Mouse (Mus musculus) thymus, postnatal 10 days (tissue): Measurements from ENCODE around the gene Aurkaip1.
A peak's percentile ranks its signal among the peaks of the same experiment; 100 is the strongest.

Experiments
- DNase-seq, 2 experiments: peaks; one replicate each; pipeline ENCODE4 v3.0.0; 2021; ENCODE audit warnings: low spot score in 2 of 2

The Aurkaip1 gene

DNA sequence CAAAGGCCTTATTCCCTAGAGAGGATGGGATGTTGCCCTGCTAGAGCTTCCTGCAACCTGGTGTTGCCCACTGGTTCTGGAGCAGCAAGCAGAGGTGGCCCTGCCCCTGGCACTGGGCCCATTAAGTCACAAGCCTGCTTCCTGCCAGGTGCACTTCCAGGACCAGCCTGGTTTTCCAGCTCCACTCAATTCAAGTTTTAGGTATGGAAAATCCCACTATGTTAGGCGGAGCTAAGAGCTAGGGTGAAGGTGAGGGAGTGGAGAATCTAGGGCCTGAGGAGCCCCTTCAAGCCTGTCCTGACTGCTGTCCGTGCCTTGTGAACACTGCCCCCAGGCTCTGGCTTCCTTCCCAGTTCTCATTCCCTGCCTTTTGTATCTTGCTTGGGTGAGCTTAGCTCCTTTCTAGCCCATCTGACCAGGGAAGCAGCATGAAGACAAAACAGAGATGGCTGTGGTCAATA, 20.9 kb downstream of the Aurkaip1 start:
- no peak for DNase-seq

DNA sequence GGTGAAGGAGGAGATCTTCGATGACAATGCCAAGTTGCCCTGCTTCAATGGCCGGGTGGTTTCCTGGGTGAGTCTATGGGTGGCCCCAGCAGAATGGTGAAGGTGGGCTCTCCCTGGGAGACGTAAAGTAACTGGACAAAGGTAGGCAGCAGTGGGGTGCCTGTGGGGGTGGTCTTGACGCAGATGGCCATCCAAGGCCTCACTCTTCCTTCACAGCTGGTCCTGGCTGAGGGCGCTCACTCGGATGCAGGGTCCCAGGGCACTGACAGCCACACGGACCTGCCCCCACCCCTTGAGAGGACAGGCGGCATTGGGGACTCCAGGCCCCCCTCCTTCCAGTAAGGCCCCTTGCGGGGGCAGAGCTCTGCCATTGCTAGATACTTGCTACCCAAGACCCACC, 22.3 kb downstream of the Aurkaip1 start:
- no peak for DNase-seq

DNA sequence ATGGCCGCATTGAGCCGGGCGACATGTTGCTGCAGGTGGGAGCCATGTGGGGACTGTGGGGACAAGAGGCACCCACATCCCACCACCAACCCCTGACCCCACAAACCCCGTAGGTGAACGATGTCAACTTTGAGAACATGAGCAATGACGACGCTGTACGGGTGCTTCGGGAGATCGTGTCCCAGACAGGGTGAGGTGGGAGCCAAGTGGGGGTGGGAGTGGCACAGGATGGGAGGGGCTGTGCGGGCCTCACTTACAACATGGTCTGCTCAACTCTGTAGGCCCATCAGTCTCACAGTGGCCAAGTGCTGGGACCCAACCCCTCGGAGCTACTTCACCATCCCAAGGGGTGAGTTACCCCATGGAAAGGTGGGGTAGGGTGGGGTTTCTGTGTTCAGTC, 23.9 kb downstream of the Aurkaip1 start:
- DNase-seq, result no peak

DNA sequence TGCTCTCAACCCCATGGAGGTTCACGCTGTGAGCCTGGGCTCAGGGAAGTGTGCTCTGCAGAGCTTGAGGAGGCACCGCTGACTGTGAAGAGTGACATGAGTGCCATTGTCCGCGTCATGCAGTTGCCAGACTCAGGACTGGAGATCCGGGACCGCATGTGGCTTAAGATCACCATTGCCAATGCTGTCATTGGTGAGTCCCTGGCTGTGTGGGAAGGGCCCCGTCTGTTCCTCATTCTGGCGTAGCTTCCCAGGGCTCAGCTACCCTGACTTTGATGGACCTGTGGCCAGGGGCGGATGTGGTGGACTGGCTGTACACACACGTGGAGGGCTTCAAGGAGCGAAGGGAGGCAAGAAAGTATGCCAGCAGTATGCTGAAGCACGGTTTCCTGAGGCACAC, 25.0 kb downstream of the Aurkaip1 start:
- DNase-seq, result no peak

DNA sequence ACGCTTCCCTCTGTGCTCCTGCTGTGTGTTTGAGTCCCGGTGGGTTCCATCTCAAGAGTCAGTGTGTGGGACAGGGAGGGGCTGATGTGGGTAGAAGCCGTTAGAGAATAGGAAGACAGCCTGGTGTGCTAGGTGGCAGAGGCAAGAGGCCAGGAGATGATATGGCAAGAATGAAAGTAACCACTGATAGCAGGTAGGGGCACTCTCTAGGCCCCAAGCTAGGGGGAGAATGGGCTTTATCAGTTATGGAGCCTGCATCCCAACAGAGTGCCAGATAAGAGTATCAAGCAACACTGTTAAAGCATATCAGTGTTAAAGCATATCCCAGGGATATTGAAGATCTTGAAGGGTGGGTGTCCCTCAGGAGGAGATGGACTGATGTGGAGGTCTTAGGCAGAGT, 25.8 kb downstream of the Aurkaip1 start:
- no peak for DNase-seq

DNA sequence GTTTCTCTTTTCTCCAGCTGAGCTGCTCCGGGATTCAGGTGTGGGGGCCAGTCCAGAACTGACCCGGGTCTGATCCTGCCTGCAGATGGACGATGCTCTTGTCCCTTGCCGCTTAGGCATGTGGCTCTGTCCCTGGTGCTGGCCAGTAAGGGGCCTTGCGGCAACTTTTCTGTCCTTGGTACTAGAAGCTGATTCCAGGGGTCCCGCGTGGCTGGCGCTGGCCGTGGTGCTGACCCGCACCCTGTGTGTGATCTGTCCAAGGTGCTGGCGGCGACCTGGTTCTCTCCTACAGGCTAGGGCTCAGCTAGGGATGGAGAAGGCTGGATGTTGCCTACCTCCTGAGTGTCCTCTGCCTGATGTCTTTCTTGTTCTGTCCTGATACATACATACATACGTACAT, 28.2 kb downstream of the Aurkaip1 start:
- peak in 1 of 2 experiments; percentile 43 for DNase-seq

DNA sequence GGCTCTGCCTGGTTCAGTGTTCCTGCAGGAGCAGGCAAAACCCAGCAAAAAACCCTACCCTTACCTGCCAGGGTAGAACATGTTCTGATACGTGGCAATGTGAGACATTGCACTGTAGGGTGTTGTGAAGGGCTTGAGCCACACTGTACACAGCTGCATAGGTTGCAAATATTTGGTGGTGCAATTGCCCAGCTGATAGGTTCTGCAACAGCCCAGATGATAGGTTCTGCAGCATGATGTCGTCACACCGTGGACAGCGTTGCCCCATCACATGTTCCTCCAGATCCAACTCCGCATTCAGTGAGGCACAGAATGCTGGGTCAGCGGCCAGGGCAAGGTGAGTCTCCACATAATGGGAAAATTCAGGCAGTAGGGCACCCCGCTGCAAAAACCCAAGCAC, 30.7 kb downstream of the Aurkaip1 start:
- DNase-seq, result no peak

DNA sequence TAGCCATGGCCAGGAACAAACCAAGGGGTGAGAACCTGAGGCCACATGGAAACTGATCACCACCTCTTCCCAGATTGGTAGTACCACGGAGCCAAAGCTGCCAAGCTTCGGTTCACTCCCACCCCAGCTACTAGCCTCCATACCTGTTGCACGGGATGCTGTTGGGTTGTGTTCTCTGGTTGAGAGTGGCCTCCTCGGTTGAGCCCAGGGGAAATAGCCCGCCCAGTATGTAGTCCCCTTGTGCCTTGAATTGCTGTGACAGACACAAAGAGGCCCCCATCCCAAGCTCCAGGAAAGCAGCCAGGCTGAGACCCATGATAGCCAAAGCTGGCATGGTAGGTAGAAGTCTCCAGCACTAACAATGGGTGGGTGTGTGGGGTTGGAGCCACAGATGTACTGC, 31.9 kb downstream of the Aurkaip1 start, which contains the start of gene Tas1r3:
TSS of gene Tas1r3 (minus strand) at position 362 of the 400 bp plus-strand sequence.
- no peak for DNase-seq

DNA sequence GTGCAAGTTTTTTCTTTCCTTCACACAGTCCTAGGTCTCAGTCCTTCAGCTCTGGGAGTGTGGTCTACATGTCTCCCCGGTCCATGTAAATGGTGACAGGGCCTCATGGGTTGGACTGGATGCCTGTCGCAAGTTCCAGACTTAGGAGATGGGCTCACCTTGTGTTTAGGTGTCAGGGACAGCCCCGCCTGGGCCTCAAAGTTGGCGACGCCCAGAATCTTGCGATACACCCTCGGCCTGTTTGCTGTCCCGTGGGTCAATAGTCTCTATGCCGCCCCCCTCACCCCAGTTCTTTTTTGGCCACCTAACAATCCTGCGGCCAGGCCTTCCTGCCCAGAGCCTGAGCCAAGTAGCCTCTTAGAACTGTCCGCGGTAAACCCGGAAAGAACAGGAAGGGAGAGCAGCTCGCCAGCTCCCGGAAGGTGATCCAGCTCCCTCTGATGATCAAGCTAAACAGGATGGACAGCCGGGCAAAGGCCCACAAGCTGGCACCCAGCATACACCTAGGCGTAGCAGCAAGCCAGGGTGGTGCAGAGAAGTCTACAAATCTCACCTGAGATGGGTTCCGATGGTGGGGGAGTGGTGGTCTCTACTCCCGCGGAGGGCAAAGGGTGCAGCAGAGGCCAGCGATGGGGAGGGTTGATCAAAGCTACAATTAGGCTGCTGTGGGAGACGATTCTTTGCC, 37.7 kb downstream of the Aurkaip1 start:
- peak in 1 of 2 experiments; percentile 16 for DNase-seq

DNA sequence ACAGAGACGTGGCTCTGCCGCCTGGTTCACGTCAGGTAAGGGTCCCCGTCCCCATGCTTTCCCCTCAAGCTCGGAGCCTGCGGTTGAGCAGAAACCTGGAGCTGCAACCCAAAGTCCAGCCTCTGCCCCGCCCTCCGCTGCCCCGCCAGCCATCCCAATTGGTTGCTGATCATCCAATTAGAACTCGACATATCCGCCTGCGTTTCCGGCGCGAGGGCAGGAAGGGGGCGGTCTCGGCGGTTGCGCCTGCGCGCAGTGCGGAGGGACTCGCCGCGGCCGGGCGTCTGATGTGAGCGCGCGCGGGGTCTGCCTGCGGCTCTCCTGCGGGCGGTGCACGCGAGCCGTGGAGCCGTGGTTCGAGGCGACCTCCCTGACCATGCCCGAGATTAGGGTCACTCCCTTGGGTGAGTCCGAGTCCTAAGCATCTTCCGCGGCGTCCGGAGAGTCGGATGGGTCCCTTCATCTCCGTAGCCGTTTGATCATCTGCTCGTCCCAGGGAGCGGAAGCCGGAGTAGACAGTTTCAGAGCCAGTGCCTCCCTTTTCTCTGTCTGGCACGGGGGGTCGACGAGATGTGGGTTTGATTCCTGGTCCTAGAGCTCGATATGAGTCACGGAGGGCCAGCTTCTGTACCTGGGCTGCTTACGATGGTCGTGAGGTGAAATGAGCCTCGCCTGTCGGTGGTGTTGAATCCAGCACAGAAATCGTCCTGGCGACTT, 38.4 kb downstream of the Aurkaip1 start, which contains the start of the genes Cptp and Ints11:
TSS of gene Cptp (minus strand) at position 124 of the 717 bp plus-strand sequence.
TSS of gene Ints11 (plus strand) at position 230 of the 717 bp plus-strand sequence.
- DNase-seq, result peak; percentile 94 to 96

DNA sequence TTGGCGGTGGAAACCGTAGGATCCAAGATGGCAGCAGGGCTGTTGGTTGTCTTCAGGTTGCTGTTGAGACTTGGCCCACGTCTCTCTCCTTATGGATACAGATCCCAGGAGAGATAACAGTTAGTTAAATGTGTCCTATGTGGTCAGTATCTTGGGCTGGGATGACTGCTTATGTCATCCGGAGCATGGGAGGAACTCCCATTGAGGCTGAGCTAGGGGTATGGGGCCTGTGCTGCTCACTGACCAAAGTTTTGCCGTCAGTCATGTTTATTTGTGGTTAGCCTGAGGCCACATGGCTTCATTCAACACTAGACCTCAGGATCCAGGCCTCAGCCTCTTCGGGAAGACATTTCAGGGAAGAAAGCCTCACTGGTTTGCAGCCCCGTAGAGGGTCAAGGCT, 40.3 kb downstream of the Aurkaip1 start:
- DNase-seq, result no peak
